Mouse (Mus musculus) heart, adult 10 weeks (tissue): ENCODE results near the gene Olfr1501. TPM values are rescaled to one million over a fixed set of nuclear protein-coding genes. Genes with fewer than 3 reads are reported as not detected.

Source experiments
- polyA plus RNA-seq: library from polyadenylated mRNA; stranded (reverse); fragments of 350-450 nt; fragmentation: Illumina TruSeq; extraction: RNeasy Lipid Tissue Mini Kit (QIAGEN cat#74804); gene quantifications from one replicate; pipeline ENCODE4 v1.2.3, GENCODE M21; 2014; ENCODE audit warnings: low read depth, low replicate concordance

Gene Olfr1501
- polyA plus RNA-seq, result not detected

DNA sequence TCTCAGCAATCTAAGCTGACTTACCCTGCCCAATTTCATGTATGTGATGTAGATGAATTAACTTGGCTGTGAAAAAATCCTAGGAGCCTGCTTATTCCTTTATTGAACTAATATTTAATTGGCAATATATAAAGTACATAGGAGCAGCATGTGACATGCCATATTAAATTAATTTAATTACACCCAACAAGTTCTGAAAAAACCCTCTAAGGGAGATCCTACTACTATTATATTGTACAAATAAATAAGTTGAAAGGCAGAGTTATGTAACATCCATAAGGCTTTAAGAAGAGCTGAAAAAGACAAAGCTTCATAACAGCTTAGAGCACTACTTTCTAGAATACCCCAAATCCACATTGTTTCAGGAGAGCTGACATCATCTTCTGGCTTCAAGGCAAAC is at the start of gene Olfr1501:
Olfr1501 (minus strand) TSS at position 101 of the 400 bp plus-strand sequence.

DNA sequence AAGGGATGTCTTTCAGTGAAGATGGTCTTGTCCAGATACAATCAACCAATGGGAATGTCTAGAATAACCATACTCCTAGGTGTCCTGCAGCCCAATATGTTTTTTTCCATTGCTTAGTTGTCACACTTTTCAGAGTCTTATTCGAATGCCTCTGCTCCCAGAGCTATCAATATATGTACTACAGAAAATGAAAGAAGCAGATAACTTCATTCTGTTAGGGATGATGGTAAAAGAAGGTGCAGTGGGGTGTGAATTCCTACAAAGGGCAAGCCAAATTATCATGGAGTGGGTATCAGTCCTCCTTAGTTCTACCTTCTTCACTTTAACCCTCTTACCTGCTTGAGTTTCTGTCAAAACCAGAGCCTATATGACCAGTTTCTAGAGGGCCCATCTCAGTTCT is 47.3 kb upstream of the Olfr1501 start, which contains the start of gene Olfr1504:
Olfr1504 (minus strand) TSS at position 101 of the 400 bp plus-strand sequence.

DNA sequence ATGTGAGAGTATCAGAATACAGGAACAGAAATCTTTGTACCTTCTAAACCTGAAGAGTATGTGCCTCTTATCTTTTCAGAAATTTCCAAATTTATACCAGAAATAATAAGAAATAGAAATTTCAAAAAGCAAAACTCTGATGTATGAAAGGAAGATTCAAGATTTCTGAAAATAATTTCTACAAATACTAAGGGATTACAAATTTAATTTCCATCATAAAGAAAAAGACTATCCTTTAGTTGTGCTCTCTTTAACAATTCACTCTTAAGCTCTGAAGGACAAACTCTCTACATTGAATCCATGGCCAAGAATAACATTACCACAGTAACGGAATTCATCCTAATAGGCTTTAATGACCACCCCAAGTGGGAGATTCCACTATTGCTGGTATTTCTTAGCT is 11.0 kb upstream of the Olfr1501 start, which contains the start of gene Olfr1502:
Olfr1502 (plus strand) TSS at position 301 of the 400 bp plus-strand sequence.

GRCm38 (mm10) chr19:13830388-13830787 is 20.1 kb downstream of the Olfr1501 start, which contains the start of gene Olfr1500:
Olfr1500 (minus strand) TSS chr19:13830488.

DNA sequence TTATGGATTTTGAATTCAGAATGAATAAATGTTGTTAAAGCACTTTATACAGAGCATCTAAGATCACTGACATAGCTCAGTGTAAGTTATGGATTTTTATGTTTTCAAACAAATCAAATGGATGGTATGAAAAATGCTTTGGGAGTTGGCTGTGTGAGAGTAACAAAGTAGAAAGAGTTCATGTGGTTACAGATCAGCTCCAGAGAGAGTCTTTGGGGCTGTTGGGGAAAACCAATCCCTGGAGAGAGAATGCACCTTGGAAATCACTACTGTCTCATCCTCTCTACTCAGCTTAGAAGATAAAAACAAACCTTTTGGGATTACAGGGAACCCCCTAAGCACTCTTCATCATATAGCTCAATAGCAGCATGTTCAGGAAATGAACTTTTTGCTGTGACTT is 31.1 kb downstream of the Olfr1501 start, which contains the start of gene Olfr1499:
Olfr1499 (minus strand) TSS at position 101 of the 400 bp plus-strand sequence.

GRCm38 (mm10) chr19:13798102-13798501 is 52.4 kb downstream of the Olfr1501 start, which contains the start of gene Olfr1497:
Olfr1497 (minus strand) TSS chr19:13798202.

Other genes with a start within 250 kb of the Olfr1501 start
- not detected for gene Olfr1487, start 233.3 kb downstream of the Olfr1501 start, polyA plus RNA-seq
- gene Olfr1489, start 219.1 kb downstream of the Olfr1501 start, polyA plus RNA-seq, result not detected
- gene Olfr1490, start 199.6 kb downstream of the Olfr1501 start, polyA plus RNA-seq, result not detected
- not detected for gene Olfr1491, start 153.4 kb downstream of the Olfr1501 start, polyA plus RNA-seq
- not detected for gene Olfr1493-ps1, start 127.4 kb downstream of the Olfr1501 start, polyA plus RNA-seq
- gene Olfr1494, start 111.0 kb downstream of the Olfr1501 start, polyA plus RNA-seq, result not detected
- not detected for gene Olfr1495, start 86.1 kb downstream of the Olfr1501 start, polyA plus RNA-seq
- gene Olfr1496, start 72.8 kb downstream of the Olfr1501 start, polyA plus RNA-seq, result not detected
- gene Olfr1497, start 52.5 kb downstream of the Olfr1501 start, polyA plus RNA-seq, result not detected
- not detected for gene Olfr1499, start 31.2 kb downstream of the Olfr1501 start, polyA plus RNA-seq
- not detected for gene Olfr1500, start 20.2 kb downstream of the Olfr1501 start, polyA plus RNA-seq
- gene Olfr1502, start 11.1 kb upstream of the Olfr1501 start, polyA plus RNA-seq, result not detected
- gene Olfr1504, start 47.2 kb upstream of the Olfr1501 start, polyA plus RNA-seq, result not detected
- gene Olfr1505, start 62.8 kb upstream of the Olfr1501 start, polyA plus RNA-seq, result not detected